Mouse (Mus musculus) liver, embryonic 15.5 days (tissue): ENCODE data around the gene Gm10837. TPM values are rescaled to one million over a fixed set of nuclear protein-coding genes. Genes with fewer than 3 reads are reported as not detected.

ENCODE experiments used
- ATAC-seq: fragments of 200-750 bp; cut with Nextera tagmentation; 2 replicates; pipeline ENCODE4 v1.8.0; 2017; ENCODE audit warnings: moderate number of reproducible peaks, mild to moderate bottlenecking, moderate library complexity; ENCODE audit not compliant: insufficient read depth
- H3K27ac ChIP-seq: fragments of 300-500 bp; sonication (generic); replicated peaks from 2 replicates; pipeline ENCODE4 v1.5.1; 2015; ENCODE audit warnings: mild to moderate bottlenecking, inconsistent platforms
- H3K27me3 ChIP-seq: fragments of 300-500 bp; sonication (generic); 2 replicates; pipeline ENCODE4 v1.6.1; 2015; ENCODE audit warnings: mild to moderate bottlenecking, inconsistent platforms
- H3K36me3 ChIP-seq: fragments of 300-500 bp; sonication (generic); replicated peaks from 2 replicates; pipeline ENCODE4 v1.6.1; 2015; ENCODE audit warnings: moderate library complexity, mild to moderate bottlenecking, inconsistent platforms
- H3K4me1 ChIP-seq: fragments of 300-500 bp; sonication (generic); replicated peaks from 2 replicates; pipeline ENCODE4 v1.6.1; 2015; ENCODE audit warnings: inconsistent platforms
- H3K4me2 ChIP-seq: fragments of 300-500 bp; sonication (generic); 2 replicates; pipeline ENCODE4 v1.6.1; 2015; ENCODE audit warnings: moderate library complexity, mild to moderate bottlenecking, inconsistent platforms
- H3K4me3 ChIP-seq: fragments of 300-500 bp; sonication (generic); replicated peaks from 2 replicates; pipeline ENCODE4 v1.5.1; 2015; ENCODE audit warnings: mild to moderate bottlenecking, inconsistent platforms
- H3K9ac ChIP-seq: fragments of 300-500 bp; sonication (generic); 2 replicates; pipeline ENCODE4 v1.6.1; 2015; ENCODE audit warnings: moderate library complexity, mild to moderate bottlenecking, inconsistent platforms
- H3K9me3 ChIP-seq: fragments of 300-500 bp; sonication (generic); replicated peaks from 2 replicates; pipeline ENCODE4 v1.6.1; 2016; ENCODE audit warnings: inconsistent platforms
- WGBS: fragments of 180-500 bp; shearing (Covaris S2); methylation state at CpG from one replicate; pipeline ENCODE4 v1.1.7; 2015; ENCODE audit warnings: mixed read lengths; ENCODE audit not compliant: insufficient replicate concordance; 5-methylcytosine and 5-hydroxymethylcytosine counted together
- polyA plus RNA-seq: library from polyadenylated mRNA; unstranded; fragments of >200 nt; fragmentation: Nextera tagmentation; extraction: Ambion mirVana; gene quantifications from 2 replicates; pipeline ENCODE4 v1.2.1, GENCODE M21; 2015

Gm10837 gene
- not detected in 2 replicates for polyA plus RNA-seq

DNA sequence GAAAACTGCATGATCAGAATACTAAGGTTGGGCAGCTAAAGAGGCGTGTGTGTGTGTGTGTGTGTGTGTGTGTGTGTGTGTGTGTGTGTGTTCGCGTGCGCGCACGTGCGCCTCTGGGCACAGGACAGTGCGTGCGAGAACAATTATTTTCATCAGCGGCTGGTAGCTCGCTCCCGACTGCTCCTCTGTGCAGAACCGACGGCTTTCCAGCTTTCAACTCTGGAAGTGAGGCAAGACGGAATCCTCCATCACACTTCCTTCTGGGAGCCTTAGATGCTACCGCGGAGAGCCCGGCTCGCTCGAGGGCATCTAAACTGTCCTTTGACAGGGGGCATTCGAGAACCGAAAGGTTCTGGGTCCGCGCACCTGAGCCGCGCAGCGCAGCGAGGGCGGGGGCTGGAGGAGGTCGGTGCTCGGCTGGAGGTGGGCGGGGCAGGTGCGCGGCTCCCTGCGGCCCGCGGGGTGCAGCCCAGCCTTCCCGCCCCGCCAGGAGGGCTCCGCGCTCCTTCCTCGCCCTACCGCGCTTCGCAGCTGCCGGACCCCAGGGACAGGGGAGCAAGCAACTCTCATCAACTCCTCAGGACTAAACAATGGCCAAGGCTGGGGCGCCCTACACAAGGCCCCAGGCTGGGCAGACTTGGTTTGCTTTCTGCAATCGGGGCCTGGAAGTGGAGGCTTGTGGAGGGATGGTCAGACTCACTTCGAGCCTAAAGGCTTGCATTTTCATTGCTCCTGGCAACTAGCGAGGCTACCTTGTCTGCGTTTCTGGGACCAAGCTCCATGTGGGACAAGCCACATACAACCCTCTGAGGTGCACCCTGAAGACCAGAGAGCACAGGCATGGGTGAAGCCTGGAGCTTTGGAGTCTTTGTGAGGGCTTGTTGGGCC, at the start of gene Gm10837:
TSS of gene Gm10837 (plus strand) at position 146 of the 888 bp plus-strand sequence.
- no peak for ATAC-seq
- Histone ChIP-seq H3K27me3 (peaks cover 83% of the 10 kb centered on the region), H3K9me3 (no peaks in the 10 kb centered on the region), H3K4me2 (peak within 1 kb of the TSS; percentile 32), H3K27ac (no peak within 1 kb of the TSS), H3K4me1 (0 out of 2 replicates have a peak, but pooled peaks cover 4% of the 10 kb centered on the region), H3K9ac (no peak within 1 kb of the TSS), H3K4me3 (peak within 1 kb of the TSS; percentile 22; the same call in 1 of the 2 replicates), H3K36me3 (no peaks in the 10 kb centered on the region)
- WGBS, result 3% methylated on average over 51 of the region's 51 CpGs

DNA sequence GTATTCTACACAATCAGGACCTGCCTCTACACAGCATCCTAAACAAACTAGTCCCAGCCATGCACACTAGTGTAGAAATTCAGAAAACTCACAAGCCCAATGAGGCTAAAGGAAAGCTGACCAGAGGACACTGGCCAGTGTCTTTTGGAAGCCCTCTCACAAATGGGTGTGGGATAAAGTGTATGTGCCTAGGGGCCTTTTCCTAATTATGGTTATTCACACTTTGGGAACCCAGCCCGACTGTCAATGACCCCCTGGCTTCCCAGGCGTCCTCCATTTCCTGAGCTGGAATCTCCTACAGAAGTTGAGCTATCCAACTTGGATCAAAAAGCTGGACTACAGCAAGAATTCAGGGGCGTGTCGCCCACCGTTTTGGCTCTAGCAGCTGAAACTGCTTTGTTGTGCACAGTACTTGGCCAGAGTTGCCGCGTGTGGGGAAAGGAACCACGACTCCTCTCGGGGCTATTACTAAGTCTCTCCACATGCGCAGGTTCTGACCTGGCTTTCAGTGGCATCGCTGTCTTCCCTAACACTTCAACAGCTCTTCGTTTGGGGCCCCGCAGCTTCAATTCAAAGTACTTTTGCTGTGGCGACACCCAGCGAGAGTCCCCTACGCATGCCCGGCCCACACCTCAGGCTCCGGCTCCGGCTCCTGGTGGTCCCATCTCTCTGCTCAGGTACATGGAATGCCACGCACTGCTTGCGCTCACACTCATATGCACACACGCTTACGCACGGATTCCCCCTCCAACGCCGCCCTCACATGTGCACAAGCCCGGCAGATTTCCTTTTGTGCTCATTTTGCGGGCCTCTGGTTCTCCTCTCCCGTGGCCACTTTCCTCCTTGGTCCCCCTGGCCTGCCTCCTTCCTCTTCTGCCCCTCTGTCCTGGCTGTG, 40.5 kb upstream of the Gm10837 start:
- Histone ChIP-seq H3K27ac (no peak overlapping the region), H3K9me3 (no peaks in the 10 kb centered on the region), H3K4me3 (0 out of 2 replicates have a peak overlapping the region, but pooled peaks have one; percentile 23), H3K4me2 (no peak overlapping the region; the same call in 1 of the 2 replicates), H3K9ac (no peak overlapping the region), H3K4me1 (peaks cover 9% of the 10 kb centered on the region), H3K36me3 (no peaks in the 10 kb centered on the region), H3K27me3 (peaks cover 80% of the 10 kb centered on the region)
- ATAC-seq, result no peak
- WGBS, result 6% methylated on average over 29 of the region's 29 CpGs

DNA sequence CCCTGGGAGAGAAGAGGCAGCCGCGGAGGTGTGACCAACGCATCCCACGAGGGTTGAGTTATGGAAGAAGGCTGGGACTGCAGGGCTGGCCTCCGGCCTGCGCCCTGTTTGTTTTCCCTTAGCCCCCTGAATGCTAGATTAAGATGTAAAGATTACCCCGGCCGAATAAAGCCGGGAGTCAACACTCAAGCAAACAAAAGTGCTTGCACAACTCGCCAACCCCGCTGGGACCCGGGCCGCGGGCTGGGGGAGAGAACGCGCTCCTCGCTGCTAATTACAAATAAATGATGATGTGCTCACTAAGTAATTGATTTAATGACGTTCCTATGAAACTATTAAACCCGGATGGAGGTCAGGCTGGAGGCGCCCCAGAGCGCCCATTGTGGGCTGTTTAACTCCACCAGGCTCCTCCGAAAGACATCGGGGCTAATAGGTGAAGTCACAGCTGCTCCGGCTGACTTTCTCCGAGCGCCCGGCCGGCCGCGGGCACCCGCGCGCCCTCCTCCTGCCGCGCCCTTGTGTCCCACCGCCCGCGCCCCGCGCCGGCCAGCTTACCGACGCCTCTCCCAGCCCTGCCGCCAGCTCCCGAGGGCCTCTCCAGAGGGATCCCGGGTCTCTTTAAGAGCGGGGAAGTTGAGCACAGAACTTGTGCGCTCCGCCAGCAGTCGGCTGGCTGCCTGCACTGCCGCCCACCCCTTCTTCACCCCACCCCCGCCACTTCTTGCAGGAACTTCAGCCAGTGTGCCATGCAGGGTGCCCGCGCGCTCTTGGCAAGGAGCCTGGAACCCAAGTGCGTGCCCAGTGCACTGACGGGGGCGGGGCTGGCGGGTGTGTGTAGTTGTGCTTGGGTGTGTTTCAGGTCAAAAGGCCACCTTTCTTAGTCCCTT, 39.6 kb upstream of the Gm10837 start, which contains the start of gene Gm5089:
TSS of gene Gm5089 (minus strand) at position 620 of the 887 bp plus-strand sequence.
- Histone ChIP-seq H3K27me3 (peaks cover 89% of the 10 kb centered on the region), H3K36me3 (no peaks in the 10 kb centered on the region), H3K4me2 (peak within 1 kb of the TSS; percentile 51), H3K4me1 (peaks cover 9% of the 10 kb centered on the region), H3K9ac (no peak within 1 kb of the TSS), H3K4me3 (peak within 1 kb of the TSS; percentile 23), H3K27ac (no peak within 1 kb of the TSS), H3K9me3 (no peaks in the 10 kb centered on the region)
- ATAC-seq, result no peak
- 2% methylated on average over 59 of the region's 59 CpGs for WGBS

DNA sequence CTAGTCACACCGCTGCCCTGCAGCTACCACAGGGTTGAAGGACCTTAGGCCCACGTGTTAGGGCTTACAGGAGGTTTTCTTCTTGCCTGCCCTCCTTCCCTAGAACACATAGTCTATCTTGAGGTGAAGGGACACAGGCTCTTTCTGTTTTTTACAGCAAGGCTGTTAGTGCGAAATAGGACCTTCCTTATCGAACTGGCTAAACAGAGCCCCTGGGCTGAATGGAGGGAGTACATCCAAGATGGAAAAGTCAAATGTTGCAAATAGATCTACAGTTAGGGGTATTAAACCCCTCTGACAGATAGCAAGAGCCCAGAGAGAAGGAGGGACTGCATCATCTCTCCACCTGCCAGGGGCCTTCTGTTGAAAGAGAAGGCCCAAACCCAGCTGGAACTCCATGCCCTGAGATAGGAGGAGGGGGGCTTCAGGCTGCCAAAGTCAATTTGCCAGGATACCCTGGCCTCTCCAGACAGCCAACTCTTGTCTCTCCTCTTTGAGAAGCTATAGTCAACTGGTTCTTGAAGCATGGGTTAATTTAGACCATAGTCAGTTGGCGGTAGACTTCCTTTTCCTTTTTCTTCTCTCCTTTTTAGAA, 38.7 kb upstream of the Gm10837 start:
- Histone ChIP-seq H3K9me3 (no peaks in the 10 kb centered on the region), H3K27me3 (peaks cover 89% of the 10 kb centered on the region), H3K27ac (no peak overlapping the region), H3K9ac (no peak overlapping the region), H3K36me3 (no peaks in the 10 kb centered on the region), H3K4me3 (no peak overlapping the region), H3K4me2 (no peak overlapping the region), H3K4me1 (peaks cover 9% of the 10 kb centered on the region)
- ATAC-seq, result no peak
- WGBS, result 49% methylated on average over 5 of the region's 5 CpGs

DNA sequence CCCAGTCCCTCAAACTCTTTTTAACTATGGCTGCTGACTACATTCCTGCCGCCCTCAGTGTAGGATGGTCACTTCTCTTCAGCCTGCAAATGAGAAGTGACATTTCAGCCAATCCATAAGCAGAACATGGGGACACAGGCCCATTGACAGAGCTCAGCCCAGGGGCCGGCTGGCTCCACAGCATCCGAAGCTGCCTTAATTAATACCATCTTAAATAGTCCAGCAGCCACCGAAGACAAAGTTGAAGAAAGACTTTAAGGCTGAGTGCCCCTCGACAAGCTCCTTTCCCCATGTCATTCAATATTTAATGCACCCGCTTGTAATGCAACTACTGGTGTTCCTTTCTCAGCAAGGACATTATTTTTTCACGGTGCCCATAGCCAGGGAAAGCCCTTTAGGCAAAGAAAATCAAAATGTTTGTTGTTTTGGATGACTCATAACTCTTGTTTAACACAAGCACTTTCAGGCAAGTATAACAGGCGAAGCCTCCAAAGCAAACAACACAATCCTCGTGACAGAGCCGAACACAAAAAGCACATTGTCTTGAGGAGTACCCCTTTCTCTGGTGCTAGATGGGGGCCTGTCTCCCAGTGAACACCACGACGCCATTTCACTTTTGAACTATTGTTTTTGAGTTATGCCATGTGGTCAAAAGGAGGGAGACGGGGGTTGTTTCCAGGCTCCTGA, 37.5 kb upstream of the Gm10837 start:
- Histone ChIP-seq H3K9ac (no peak overlapping the region), H3K4me2 (no peak overlapping the region), H3K27ac (no peak overlapping the region), H3K36me3 (no peaks in the 10 kb centered on the region), H3K4me1 (peaks cover 9% of the 10 kb centered on the region), H3K27me3 (peaks cover 79% of the 10 kb centered on the region), H3K9me3 (no peaks in the 10 kb centered on the region), H3K4me3 (no peak overlapping the region)
- ATAC-seq, result no peak
- WGBS, result 43% methylated on average over 13 of the region's 13 CpGs

DNA sequence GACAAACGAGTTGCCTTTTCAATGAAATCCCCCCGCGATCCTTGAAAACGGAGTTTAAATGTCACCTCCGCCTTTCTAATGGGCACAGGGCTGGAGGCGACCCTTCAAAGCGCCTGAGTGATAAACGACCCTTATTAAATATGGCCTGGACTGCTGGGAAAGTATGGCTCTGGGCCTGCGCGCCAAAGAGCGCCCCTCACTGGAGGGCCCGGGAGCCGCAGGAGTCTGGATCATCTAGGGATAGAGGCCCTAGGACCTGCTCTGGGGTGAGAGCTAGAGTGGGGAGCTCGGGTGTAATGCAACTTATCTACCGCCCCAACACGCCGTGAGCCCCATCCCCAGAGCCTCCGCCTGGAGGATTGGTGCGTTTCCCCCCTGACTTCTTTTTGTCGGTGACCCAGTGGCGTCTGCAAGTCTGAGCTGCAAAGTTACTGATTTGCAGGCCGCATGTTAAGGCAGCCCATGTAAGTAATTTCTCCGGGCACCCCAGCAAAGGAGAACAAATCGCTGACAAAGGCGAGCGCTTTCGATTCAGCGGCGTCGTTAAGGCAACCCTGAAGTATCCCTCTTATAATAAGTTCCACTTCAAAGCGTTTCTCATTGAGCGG, 36.9 kb upstream of the Gm10837 start:
- Histone ChIP-seq H3K27me3 (peaks cover 73% of the 10 kb centered on the region), H3K9me3 (no peaks in the 10 kb centered on the region), H3K4me3 (peak overlapping the region; percentile 9; the same call in 1 of the 2 replicates), H3K4me1 (peaks cover 9% of the 10 kb centered on the region), H3K4me2 (peak overlapping the region; percentile 38), H3K9ac (no peak overlapping the region), H3K36me3 (no peaks in the 10 kb centered on the region), H3K27ac (no peak overlapping the region)
- ATAC-seq, result no peak
- 8% methylated on average over 32 of the region's 32 CpGs for WGBS

DNA sequence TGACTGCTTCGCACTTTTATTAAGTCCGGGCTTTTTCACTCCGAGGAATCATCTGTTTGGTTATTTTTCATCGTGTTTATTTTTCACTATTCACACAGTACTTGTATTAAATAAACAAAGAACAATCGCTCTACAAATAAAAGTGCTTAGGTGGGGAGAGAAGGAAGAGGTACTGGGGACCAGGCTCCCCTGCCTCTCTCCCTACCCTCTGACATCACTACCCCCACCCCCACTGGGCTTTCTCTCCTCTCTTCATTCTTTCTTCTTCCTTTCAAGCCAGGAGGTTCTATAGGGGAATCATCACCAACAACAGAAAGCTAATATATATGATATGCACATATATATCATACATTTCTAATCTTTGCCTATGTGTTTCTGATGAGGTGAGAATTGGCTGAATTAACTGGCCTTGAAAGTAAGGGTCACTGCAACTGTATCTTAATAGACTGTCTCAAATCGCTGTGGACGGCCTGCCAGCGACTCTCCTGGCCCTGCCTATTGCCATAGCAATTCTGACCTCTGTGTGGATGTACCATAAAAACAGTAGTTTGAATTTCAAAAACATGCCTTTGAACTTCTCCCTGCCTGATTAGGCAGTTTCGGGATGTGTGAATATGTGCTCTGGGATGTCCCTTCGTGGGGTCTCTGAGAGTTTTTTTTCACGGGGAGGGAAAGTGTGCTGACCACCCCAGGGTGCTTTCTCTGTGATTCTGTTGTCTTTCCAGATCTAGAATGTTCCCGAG, 36.2 kb upstream of the Gm10837 start:
- Histone ChIP-seq H3K4me2 (peak overlapping the region; percentile 38; the same call in 1 of the 2 replicates), H3K9me3 (no peaks in the 10 kb centered on the region), H3K27ac (no peak overlapping the region), H3K36me3 (no peaks in the 10 kb centered on the region), H3K27me3 (peaks cover 66% of the 10 kb centered on the region), H3K4me3 (no peak overlapping the region), H3K4me1 (peaks cover 9% of the 10 kb centered on the region), H3K9ac (no peak overlapping the region)
- ATAC-seq, result no peak
- 19% methylated on average over 12 of the region's 12 CpGs for WGBS

DNA sequence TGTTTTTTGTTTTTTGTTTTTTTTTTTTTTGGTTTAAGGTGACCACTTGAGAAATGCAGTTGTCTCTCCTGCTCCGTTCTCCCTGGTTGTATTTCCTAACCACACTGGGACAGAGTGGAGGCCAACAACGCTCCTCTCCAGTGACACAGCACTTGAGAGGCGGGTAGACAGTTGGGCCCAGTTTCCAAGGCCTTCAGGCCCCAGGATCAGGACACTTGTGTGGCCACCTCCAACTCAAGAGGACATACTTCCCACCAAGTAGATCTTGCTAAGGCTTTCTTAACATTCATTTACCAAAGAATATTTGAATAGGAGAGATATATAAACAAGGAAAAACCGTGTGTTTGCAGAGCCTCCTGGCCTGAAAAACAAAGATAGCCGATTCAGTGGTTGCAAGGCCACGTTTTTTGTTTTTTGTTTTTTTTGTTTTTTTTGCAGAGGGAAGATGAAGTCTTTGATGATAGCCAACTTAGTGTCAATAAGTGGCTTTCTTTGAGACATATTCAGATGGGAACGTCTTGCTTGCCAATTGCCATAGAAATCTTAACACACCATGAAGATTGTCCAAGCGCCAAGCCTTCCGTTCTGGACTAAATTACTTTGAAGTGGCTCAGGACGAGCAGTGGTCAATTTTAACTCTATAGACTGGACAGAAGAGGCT, 35.4 kb upstream of the Gm10837 start:
- Histone ChIP-seq H3K27me3 (peaks cover 63% of the 10 kb centered on the region), H3K4me3 (no peak overlapping the region), H3K4me1 (peaks cover 9% of the 10 kb centered on the region), H3K9me3 (no peaks in the 10 kb centered on the region), H3K27ac (no peak overlapping the region), H3K4me2 (no peak overlapping the region), H3K36me3 (no peaks in the 10 kb centered on the region), H3K9ac (no peak overlapping the region)
- ATAC-seq, result no peak
- 50% methylated on average over 10 of the region's 10 CpGs for WGBS

DNA sequence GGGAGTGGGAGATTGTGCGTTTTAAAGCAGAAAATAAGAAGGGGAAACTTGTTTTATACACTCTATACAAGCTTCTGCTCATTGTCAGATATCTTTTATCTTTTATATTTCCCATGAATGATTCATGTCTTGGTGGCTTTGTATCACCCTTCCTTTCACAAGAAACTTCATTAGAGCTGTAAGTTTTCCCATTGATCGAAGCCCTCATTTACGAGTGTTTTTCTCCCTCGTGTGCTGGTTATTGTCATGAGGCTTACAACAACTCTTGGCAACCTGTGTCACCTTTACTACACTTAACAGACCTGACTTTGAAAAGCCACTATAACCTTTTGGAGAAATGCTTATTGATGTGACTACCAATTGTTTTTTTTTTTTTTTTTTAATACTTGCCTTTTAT, 34.8 kb upstream of the Gm10837 start:
- Histone ChIP-seq H3K4me2 (no peak overlapping the region), H3K4me3 (no peak overlapping the region), H3K9ac (no peak overlapping the region), H3K4me1 (peaks cover 6% of the 10 kb centered on the region), H3K36me3 (no peaks in the 10 kb centered on the region), H3K27ac (no peak overlapping the region), H3K9me3 (no peaks in the 10 kb centered on the region), H3K27me3 (peaks cover 63% of the 10 kb centered on the region)
- no peak for ATAC-seq
- 56% methylated on average over 4 of the region's 4 CpGs for WGBS
